Mouse (Mus musculus) lung, embryonic 16.5 days (tissue): Measurements from ENCODE around the gene Gm14180. TPM values are rescaled to one million over a fixed set of nuclear protein-coding genes. Genes with fewer than 3 reads are reported as not detected.
"Not testable (repeated sequence)": the region's sequence is repeated elsewhere in the genome, so short reads cannot be mapped to it uniquely, and the experiment has no call there.

Experiments
- ATAC-seq: fragments of 200-750 bp; cut with Nextera tagmentation; 2 replicates; pipeline ENCODE4 v1.8.0; 2017; ENCODE audit warnings: low read depth, mild to moderate bottlenecking, moderate library complexity
- H3K27ac ChIP-seq: fragments of 300-500 bp; sonication (generic); 2 replicates; pipeline ENCODE4 v1.5.1; 2014; ENCODE audit warnings: mild to moderate bottlenecking, control low read depth, low read length
- H3K27me3 ChIP-seq: fragments of 300-500 bp; sonication (generic); 2 replicates; pipeline ENCODE4 v1.6.1; 2014; ENCODE audit warnings: low read depth, low read length, mixed read lengths; ENCODE audit not compliant: control insufficient read depth, insufficient read depth
- H3K36me3 ChIP-seq: fragments of 300-500 bp; sonication (generic); 2 replicates; pipeline ENCODE4 v1.6.1; 2014; ENCODE audit warnings: low read length; ENCODE audit not compliant: control insufficient read depth, insufficient read depth
- H3K4me1 ChIP-seq: fragments of 300-500 bp; sonication (generic); replicated peaks from 2 replicates; pipeline ENCODE4 v1.6.1; 2014; ENCODE audit warnings: low read length, mixed read lengths; ENCODE audit not compliant: control insufficient read depth, insufficient read depth
- H3K4me2 ChIP-seq: fragments of 300-500 bp; sonication (generic); 2 replicates; pipeline ENCODE4 v1.6.1; 2014; ENCODE audit warnings: low read depth, low read length, control low read depth
- H3K4me3 ChIP-seq: fragments of 300-500 bp; sonication (generic); 2 replicates; pipeline ENCODE4 v1.5.1; 2014; ENCODE audit warnings: mild to moderate bottlenecking, low read length, control low read depth
- H3K9ac ChIP-seq: fragments of 300-500 bp; sonication (generic); 2 replicates; pipeline ENCODE4 v1.6.1; 2014; ENCODE audit warnings: low read length, control low read depth
- H3K9me3 ChIP-seq: fragments of 300-500 bp; sonication (generic); 2 replicates; pipeline ENCODE4 v1.6.1; 2016; ENCODE audit warnings: low read length; ENCODE audit not compliant: control insufficient read depth
- WGBS: fragments of 180-500 bp; shearing (Covaris S2); extraction: QIAGEN DNeasy Blood & Tissue Kit; methylation state at CpG from one replicate; pipeline ENCODE4 v1.1.7; 2014; 5-methylcytosine and 5-hydroxymethylcytosine counted together
- polyA plus RNA-seq: library from polyadenylated mRNA; unstranded; fragments of >200 nt; fragmentation: Nextera tagmentation; extraction: Ambion mirVana; gene quantifications from 2 replicates; pipeline ENCODE4 v1.2.1, GENCODE M21; 2015

Gene Gm14180
- polyA plus RNA-seq, 1 experiment from 2014 or later: not detected

DNA sequence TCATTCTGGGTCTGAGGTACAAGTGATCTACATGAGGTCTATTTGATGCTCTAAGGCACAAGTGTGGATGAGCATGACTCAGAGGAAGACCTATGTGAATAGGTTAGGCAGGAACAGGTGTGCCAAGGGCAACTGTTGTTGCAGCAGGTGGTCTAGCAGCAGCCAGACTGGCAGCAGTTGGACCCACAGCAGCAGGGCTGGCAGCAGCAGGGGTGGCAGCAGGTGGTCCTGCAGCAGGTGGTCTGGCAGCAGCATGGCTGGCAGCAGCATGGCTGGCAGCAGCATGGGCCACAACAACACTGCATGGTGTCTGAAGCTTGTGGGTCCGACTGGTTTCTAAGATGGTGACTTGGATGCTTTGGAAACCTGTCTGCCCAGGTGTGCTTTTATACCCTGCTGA, 48.9 kb downstream of the Gm14180 start:
- H3K27ac ChIP-seq, H3K9me3 ChIP-seq, H3K9ac ChIP-seq, H3K4me2 ChIP-seq, H3K27me3 ChIP-seq, ATAC-seq, H3K4me3 ChIP-seq, H3K4me1 ChIP-seq, H3K36me3 ChIP-seq: not testable (repeated sequence)
- WGBS: 58% methylated on average over 1 of the region's 1 CpGs

Other genes starting within 250 kb of the Gm14180 start
- gene Krt23, start 241.2 kb downstream of the Gm14180 start, polyA plus RNA-seq: 4.9 and 5.4 TPM in 2 replicates
- gene Krt39, start 213.0 kb downstream of the Gm14180 start, polyA plus RNA-seq: not detected in 2 replicates
- not detected in 2 replicates for gene Krt40, start 191.1 kb downstream of the Gm14180 start, polyA plus RNA-seq
- not detected in 2 replicates for gene Krtap3-3, start 183.4 kb downstream of the Gm14180 start, polyA plus RNA-seq
- not detected in 2 replicates for gene Krtap3-2, start 177.4 kb downstream of the Gm14180 start, polyA plus RNA-seq
- gene Gm11939, start 174.8 kb downstream of the Gm14180 start, polyA plus RNA-seq: not detected in 2 replicates
- gene Krtap3-1, start 167.7 kb downstream of the Gm14180 start, polyA plus RNA-seq: not detected in 2 replicates
- not detected in 2 replicates for gene Krtap1-5, start 153.3 kb downstream of the Gm14180 start, polyA plus RNA-seq
- gene Krtap1-4, start 150.6 kb downstream of the Gm14180 start, polyA plus RNA-seq: not detected in 2 replicates
- gene Krtap1-3, start 143.0 kb downstream of the Gm14180 start, polyA plus RNA-seq: not detected in 2 replicates
- not detected in 2 replicates for gene Krtap9-3, start 136.2 kb downstream of the Gm14180 start, polyA plus RNA-seq
- not detected in 2 replicates for gene Gm11938, start 131.0 kb downstream of the Gm14180 start, polyA plus RNA-seq
- gene Gm11937, start 124.1 kb downstream of the Gm14180 start, polyA plus RNA-seq: not detected in 2 replicates
- gene Krtap2-4, start 119.4 kb downstream of the Gm14180 start, polyA plus RNA-seq: not detected in 2 replicates
- not detected in 2 replicates for gene Gm11562, start 113.9 kb downstream of the Gm14180 start, polyA plus RNA-seq
- not detected in 2 replicates for gene Krtap4-1, start 106.1 kb downstream of the Gm14180 start, polyA plus RNA-seq
- not detected in 2 replicates for gene Krtap4-2, start 99.2 kb downstream of the Gm14180 start, polyA plus RNA-seq
- not detected in 2 replicates for gene Krtap4-7, start 90.2 kb downstream of the Gm14180 start, polyA plus RNA-seq
- not detected in 2 replicates for gene Gm11555, start 84.1 kb downstream of the Gm14180 start, polyA plus RNA-seq
- gene Gm11563, start 75.3 kb downstream of the Gm14180 start, polyA plus RNA-seq: not detected in 2 replicates
- not detected in 2 replicates for gene Krtap4-6, start 68.3 kb downstream of the Gm14180 start, polyA plus RNA-seq
- not detected in 2 replicates for gene Gm14190, start 43.5 kb downstream of the Gm14180 start, polyA plus RNA-seq
- not detected in 2 replicates for gene Gm11595, start 38.6 kb upstream of the Gm14180 start, polyA plus RNA-seq
- not detected in 2 replicates for gene Krtap4-8, start 46.4 kb upstream of the Gm14180 start, polyA plus RNA-seq
- not detected in 2 replicates for gene Krtap4-9, start 50.9 kb upstream of the Gm14180 start, polyA plus RNA-seq
- gene Gm11596, start 59.2 kb upstream of the Gm14180 start, polyA plus RNA-seq: not detected in 2 replicates
- gene Gm11569, start 64.6 kb upstream of the Gm14180 start, polyA plus RNA-seq: not detected in 2 replicates
- gene Gm11554, start 70.2 kb upstream of the Gm14180 start, polyA plus RNA-seq: not detected in 2 replicates
- gene Krtap4-13, start 75.6 kb upstream of the Gm14180 start, polyA plus RNA-seq: not detected in 2 replicates
- gene Gm11564, start 81.4 kb upstream of the Gm14180 start, polyA plus RNA-seq: not detected in 2 replicates
- not detected in 2 replicates for gene 2300003K06Rik, start 103.8 kb upstream of the Gm14180 start, polyA plus RNA-seq
- gene Krtap4-16, start 117.3 kb upstream of the Gm14180 start, polyA plus RNA-seq: not detected in 2 replicates
- not detected in 2 replicates for gene Gm11568, start 123.6 kb upstream of the Gm14180 start, polyA plus RNA-seq
- not detected in 2 replicates for gene Gm11559, start 130.2 kb upstream of the Gm14180 start, polyA plus RNA-seq
- not detected in 2 replicates for gene Krtap9-1, start 139.1 kb upstream of the Gm14180 start, polyA plus RNA-seq
- not detected in 2 replicates for gene Gm11567, start 144.9 kb upstream of the Gm14180 start, polyA plus RNA-seq
- gene Krtap31-1, start 173.6 kb upstream of the Gm14180 start, polyA plus RNA-seq: not detected in 2 replicates
- not detected in 2 replicates for gene Gm11565, start 180.5 kb upstream of the Gm14180 start, polyA plus RNA-seq
- not detected in 2 replicates for gene Krtap31-2, start 202.0 kb upstream of the Gm14180 start, polyA plus RNA-seq
- not detected in 2 replicates for gene Krtap9-5, start 214.2 kb upstream of the Gm14180 start, polyA plus RNA-seq
- not detected in 2 replicates for gene Krtap29-1, start 244.8 kb upstream of the Gm14180 start, polyA plus RNA-seq